Mouse (Mus musculus) forebrain, embryonic 14.5 days (tissue): ENCODE results near the gene Ccdc97. TPM values are rescaled to one million over a fixed set of nuclear protein-coding genes. Genes with fewer than 3 reads are reported as not detected.
"Not testable (repeated sequence)": the region's sequence is repeated elsewhere in the genome, so short reads cannot be mapped to it uniquely, and the experiment has no call there.

Source experiments
- ATAC-seq: fragments of 200-750 bp; cut with Nextera tagmentation; 2 replicates; pipeline ENCODE4 v1.8.0; 2017; ENCODE audit warnings: mild to moderate bottlenecking, moderate library complexity
- DNase-seq: peaks from one replicate; pipeline ENCODE4 v3.0.0-alpha.2; 2015; ENCODE audit warnings: low spot score
- H3K27ac ChIP-seq: fragments of 300-500 bp; sonication (generic); 2 replicates; pipeline ENCODE4 v1.5.1; 2014; ENCODE audit warnings: low read depth, mild to moderate bottlenecking, control low read depth, low read length, moderate library complexity
- H3K27me3 ChIP-seq: fragments of 300-500 bp; sonication (generic); replicated peaks from 2 replicates; pipeline ENCODE4 v1.6.1; 2014; ENCODE audit warnings: low read length, control low read depth, mixed read lengths; ENCODE audit not compliant: control insufficient read depth, insufficient read depth
- H3K36me3 ChIP-seq: fragments of 300-500 bp; sonication (generic); 2 replicates; pipeline ENCODE4 v1.6.1; 2014; ENCODE audit warnings: low read length, control low read depth; ENCODE audit not compliant: control insufficient read depth, insufficient read depth
- H3K4me1 ChIP-seq: fragments of 300-500 bp; sonication (generic); 2 replicates; pipeline ENCODE4 v1.6.1; 2014; ENCODE audit warnings: antibody characterized with exemption, low read length, control low read depth; ENCODE audit not compliant: control insufficient read depth, insufficient read depth
- H3K4me2 ChIP-seq: fragments of 300-500 bp; sonication (generic); 2 replicates; pipeline ENCODE4 v1.6.1; 2014; ENCODE audit warnings: mild to moderate bottlenecking, control low read depth, low read length
- H3K4me3 ChIP-seq: fragments of 300-500 bp; sonication (generic); 2 replicates; pipeline ENCODE4 v1.5.1; 2014; ENCODE audit warnings: low read depth, low read length, control low read depth
- H3K9ac ChIP-seq: fragments of 300-500 bp; sonication (generic); 2 replicates; pipeline ENCODE4 v1.6.1; 2014; ENCODE audit warnings: mild to moderate bottlenecking, low read length, control low read depth, moderate library complexity
- H3K9me3 ChIP-seq: fragments of 300-500 bp; sonication (generic); replicated peaks from 2 replicates; pipeline ENCODE4 v1.6.1; 2016; ENCODE audit warnings: low read length, control low read depth, mixed read lengths; ENCODE audit not compliant: control insufficient read depth
- WGBS: fragments of 180-500 bp; shearing (Covaris S2); extraction: QIAGEN DNeasy Blood & Tissue Kit; methylation state at CpG from one replicate; pipeline ENCODE4 v1.1.7; 2014; 5-methylcytosine and 5-hydroxymethylcytosine counted together
- polyA plus RNA-seq: library from polyadenylated mRNA; unstranded; fragments of >200 nt; fragmentation: Nextera tagmentation; extraction: Ambion mirVana; gene quantifications from 2 replicates; pipeline ENCODE4 v1.2.1, GENCODE M21; 2014

Ccdc97 gene
- polyA plus RNA-seq, 1 experiment from 2014 or later, result 39.6 TPM

GRCm38 (mm10) chr7:25729396-25729795, 10.5 kb upstream of the Ccdc97 start:
- Histone ChIP-seq H3K4me3 (no peak overlapping the region), H3K27me3 (no peaks in the 10 kb centered on the region), H3K27ac (no peak overlapping the region), H3K9ac (no peak overlapping the region), H3K4me2 (no peak overlapping the region), H3K36me3 (peaks cover 99% of the 10 kb centered on the region), H3K9me3 (no peaks in the 10 kb centered on the region), H3K4me1 (no peaks in the 10 kb centered on the region)
- ATAC-seq (no peak), DNase-seq (no peak)
- WGBS, result 68% methylated on average over 2 of the region's 2 CpGs

GRCm38 (mm10) chr7:25727800-25728199, 8.9 kb upstream of the Ccdc97 start:
- H3K9me3 ChIP-seq, result no peaks in the 10 kb centered on the region
- H3K9ac ChIP-seq, result no peak overlapping the region
- H3K4me2 ChIP-seq, result no peak overlapping the region
- 95% methylated on average over 5 of the region's 5 CpGs for WGBS
- no peak overlapping the region for H3K27ac ChIP-seq
- ATAC-seq (no peak), DNase-seq (no peak)
- H3K27me3 ChIP-seq, result no peaks in the 10 kb centered on the region
- H3K4me3 ChIP-seq, result no peak overlapping the region
- peaks cover 100% of the 10 kb centered on the region for H3K36me3 ChIP-seq
- H3K4me1 ChIP-seq, result no peaks in the 10 kb centered on the region

GRCm38 (mm10) chr7:25725886-25726285, 7.0 kb upstream of the Ccdc97 start:
- WGBS, result 82% methylated on average over 19 of the region's 19 CpGs
- H3K27me3 ChIP-seq, result no peaks in the 10 kb centered on the region
- H3K4me1 ChIP-seq, result no peaks in the 10 kb centered on the region
- no peak overlapping the region for H3K9ac ChIP-seq
- H3K9me3 ChIP-seq, result no peaks in the 10 kb centered on the region
- H3K27ac ChIP-seq, result no peak overlapping the region
- H3K4me2 ChIP-seq, result no peak overlapping the region
- ATAC-seq (no peak), DNase-seq (no peak)
- H3K36me3 ChIP-seq, result peaks cover 97% of the 10 kb centered on the region
- no peak overlapping the region for H3K4me3 ChIP-seq

GRCm38 (mm10) chr7:25721776-25722175, 2.9 kb upstream of the Ccdc97 start:
- not testable (repeated sequence) for DNase-seq, H3K9me3 ChIP-seq, H3K4me3 ChIP-seq, H3K27ac ChIP-seq, H3K27me3 ChIP-seq, H3K4me2 ChIP-seq, H3K9ac ChIP-seq, ATAC-seq, H3K4me1 ChIP-seq
- peaks cover 67% of the 10 kb centered on the region for H3K36me3 ChIP-seq

- ATAC-seq (no peak), DNase-seq (no peak)
- no peaks in the 10 kb centered on the region for H3K9me3 ChIP-seq
- 90% methylated on average over 5 of the region's 5 CpGs for WGBS
- peaks cover 65% of the 10 kb centered on the region for H3K36me3 ChIP-seq
- H3K9ac ChIP-seq, result no peak overlapping the region
- H3K4me1 ChIP-seq, result peaks cover 9% of the 10 kb centered on the region
- no peaks in the 10 kb centered on the region for H3K27me3 ChIP-seq
- H3K27ac ChIP-seq, result no peak overlapping the region
- no peak overlapping the region for H3K4me2 ChIP-seq
- H3K4me3 ChIP-seq, result no peak overlapping the region
Measured at GRCm38 (mm10) chr7:25720760-25721159, 1.9 kb upstream of the Ccdc97 start.

GRCm38 (mm10) chr7:25719761-25720610, 1.1 kb upstream of the Ccdc97 start:
- H3K27ac ChIP-seq, result no peak overlapping the region
- peak; percentile 74 for DNase-seq
- H3K4me3 ChIP-seq, result no peak overlapping the region
- H3K4me2 ChIP-seq, result no peak overlapping the region
- peaks cover 65% of the 10 kb centered on the region for H3K36me3 ChIP-seq
- H3K9me3 ChIP-seq, result no peaks in the 10 kb centered on the region
- 63% methylated on average over 10 of the region's 10 CpGs for WGBS
- peaks cover 9% of the 10 kb centered on the region for H3K4me1 ChIP-seq
- H3K9ac ChIP-seq, result no peak overlapping the region
- no peaks in the 10 kb centered on the region for H3K27me3 ChIP-seq
- peak; percentile 23 for ATAC-seq

DNA sequence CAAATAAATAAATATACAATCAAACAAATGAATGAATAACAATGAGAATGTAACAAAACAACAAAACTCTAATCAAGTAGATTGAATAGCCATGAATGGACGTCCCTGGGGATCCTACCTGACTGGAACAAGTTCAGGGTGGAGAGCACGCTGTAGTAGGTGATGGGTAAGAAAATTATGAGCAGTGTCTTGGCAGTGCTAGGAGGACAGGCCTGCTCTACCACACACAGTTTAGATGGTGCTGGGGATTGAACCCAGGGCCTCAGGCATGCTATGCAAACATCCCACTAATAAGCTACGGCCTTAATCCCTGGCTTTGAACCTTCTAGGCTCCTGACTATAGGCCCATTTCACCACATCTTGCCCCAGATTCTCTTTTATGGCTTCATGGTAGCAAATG, 1.4 kb downstream of the Ccdc97 start:
- no peaks in the 10 kb centered on the region for H3K27me3 ChIP-seq
- H3K36me3 ChIP-seq, result peaks cover 65% of the 10 kb centered on the region
- peak overlapping the region; percentile 90; the same call in 1 of the 2 replicates for H3K4me2 ChIP-seq
- WGBS, result 93% methylated on average over 3 of the region's 3 CpGs
- no peak for DNase-seq
- no peaks in the 10 kb centered on the region for H3K9me3 ChIP-seq
- H3K4me3 ChIP-seq, result no peak overlapping the region
- no peak overlapping the region for H3K9ac ChIP-seq
- ATAC-seq, result no peak
- H3K27ac ChIP-seq, result no peak overlapping the region
- peaks cover 9% of the 10 kb centered on the region for H3K4me1 ChIP-seq

GRCm38 (mm10) chr7:25715731-25716271, 3.1 kb downstream of the Ccdc97 start:
- H3K27me3 ChIP-seq, result no peaks in the 10 kb centered on the region
- H3K36me3 ChIP-seq, result peaks cover 57% of the 10 kb centered on the region
- H3K4me3 ChIP-seq, result no peak overlapping the region
- H3K4me1 ChIP-seq, result peaks cover 9% of the 10 kb centered on the region
- no peak overlapping the region for H3K27ac ChIP-seq
- DNase-seq (no peak), ATAC-seq (no peak)
- 94% methylated on average over 22 of the region's 22 CpGs for WGBS
- H3K4me2 ChIP-seq, result no peak overlapping the region
- H3K9me3 ChIP-seq, result no peaks in the 10 kb centered on the region
- H3K9ac ChIP-seq, result no peak overlapping the region

DNA sequence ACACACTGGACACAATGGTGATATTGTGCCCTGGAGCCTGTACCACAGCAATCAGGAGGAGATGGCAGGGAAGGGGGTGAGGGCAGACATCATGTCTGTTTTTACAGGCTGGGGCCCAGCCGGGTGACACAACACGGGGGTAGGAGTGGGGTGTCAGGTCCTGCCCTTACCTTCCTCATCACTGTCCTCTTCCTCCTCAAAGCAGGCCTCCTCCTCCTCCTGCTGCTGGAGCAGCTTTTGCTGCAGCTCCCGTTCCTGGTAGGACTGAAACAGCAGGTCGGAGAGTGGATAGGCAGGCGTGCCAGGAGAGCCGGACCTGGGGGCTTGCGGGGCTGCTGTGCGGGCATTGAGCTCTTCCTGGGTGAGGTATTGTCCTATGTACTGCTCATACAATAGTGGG, 4.3 kb downstream of the Ccdc97 start:
- Histone ChIP-seq H3K36me3 (peaks cover 49% of the 10 kb centered on the region), H3K27me3 (no peaks in the 10 kb centered on the region), H3K9ac (no peak overlapping the region), H3K4me1 (peaks cover 12% of the 10 kb centered on the region), H3K9me3 (no peaks in the 10 kb centered on the region), H3K27ac (no peak overlapping the region), H3K4me3 (no peak overlapping the region), H3K4me2 (no peak overlapping the region)
- DNase-seq, result no peak
- WGBS, result 93% methylated on average over 8 of the region's 8 CpGs
- no peak for ATAC-seq
